Mouse (Mus musculus) mature B cell (primary cell): ENCODE results near the gene Gtf2f2.

Source experiments
- in situ Hi-C: fragments of 300-500 bp; cut with MboI; formaldehyde crosslinking; loops from 2 replicates; pipeline ENCODE4 v1.14.3; 2019

Gene Gtf2f2

GRCm38 (mm10) chr14:76010102-76011061 is at the start of gene Gtf2f2:
Gene Gtf2f2, minus strand, starts transcription at chr14:76010865.
- in situ Hi-C loops, result no loop called here

GRCm38 (mm10) chr14:76059441-76059840 is 48.8 kb upstream of the Gtf2f2 start:
- in situ Hi-C loops, result no loop called here

GRCm38 (mm10) chr14:76053726-76054125 is 43.1 kb upstream of the Gtf2f2 start:
- in situ Hi-C loops, result no loop called here

- in situ Hi-C loops, result no loop called here
Measured at GRCm38 (mm10) chr14:76051966-76052365, 41.3 kb upstream of the Gtf2f2 start.

- in situ Hi-C loops, result no loop called here
Measured at GRCm38 (mm10) chr14:76045767-76046166, 35.1 kb upstream of the Gtf2f2 start.

- in situ Hi-C loops, result no loop called here
Measured at GRCm38 (mm10) chr14:76044164-76044557, 33.5 kb upstream of the Gtf2f2 start.

- in situ Hi-C loops, result no loop called here
Measured at GRCm38 (mm10) chr14:76043251-76044163, 32.8 kb upstream of the Gtf2f2 start.

GRCm38 (mm10) chr14:76033221-76033637 is 22.6 kb upstream of the Gtf2f2 start:
- in situ Hi-C loops, result no loop called here

- in situ Hi-C loops, result no loop called here
Measured at GRCm38 (mm10) chr14:76032671-76033136, 22.0 kb upstream of the Gtf2f2 start.

GRCm38 (mm10) chr14:76031117-76031842 is 20.6 kb upstream of the Gtf2f2 start:
- in situ Hi-C loops, result no loop called here

GRCm38 (mm10) chr14:76024641-76025040 is 14.0 kb upstream of the Gtf2f2 start:
- in situ Hi-C loops, result no loop called here

- in situ Hi-C loops, result no loop called here
Measured at GRCm38 (mm10) chr14:76020927-76021719, 10.5 kb upstream of the Gtf2f2 start.

GRCm38 (mm10) chr14:76020259-76020785 is 9.7 kb upstream of the Gtf2f2 start:
- in situ Hi-C loops, result no loop called here

- in situ Hi-C loops, result no loop called here
Measured at GRCm38 (mm10) chr14:76017785-76018490, 7.3 kb upstream of the Gtf2f2 start.

GRCm38 (mm10) chr14:76014331-76014730 is 3.7 kb upstream of the Gtf2f2 start:
- in situ Hi-C loops, result no loop called here

- in situ Hi-C loops, result no loop called here
Measured at GRCm38 (mm10) chr14:76011062-76011457, 395 bp upstream of the Gtf2f2 start.

GRCm38 (mm10) chr14:76009185-76009584 is 1.5 kb downstream of the Gtf2f2 start:
- in situ Hi-C loops, result no loop called here

GRCm38 (mm10) chr14:76008174-76008573 is 2.5 kb downstream of the Gtf2f2 start:
- in situ Hi-C loops, result no loop called here

GRCm38 (mm10) chr14:76005011-76005410 is 5.7 kb downstream of the Gtf2f2 start:
- in situ Hi-C loops, result no loop called here

GRCm38 (mm10) chr14:76001781-76002180 is 8.9 kb downstream of the Gtf2f2 start:
- in situ Hi-C loops, result no loop called here
